Comparison of ENCODE assay signal across 8 mouse cellular contexts in the genomic region with DNA sequence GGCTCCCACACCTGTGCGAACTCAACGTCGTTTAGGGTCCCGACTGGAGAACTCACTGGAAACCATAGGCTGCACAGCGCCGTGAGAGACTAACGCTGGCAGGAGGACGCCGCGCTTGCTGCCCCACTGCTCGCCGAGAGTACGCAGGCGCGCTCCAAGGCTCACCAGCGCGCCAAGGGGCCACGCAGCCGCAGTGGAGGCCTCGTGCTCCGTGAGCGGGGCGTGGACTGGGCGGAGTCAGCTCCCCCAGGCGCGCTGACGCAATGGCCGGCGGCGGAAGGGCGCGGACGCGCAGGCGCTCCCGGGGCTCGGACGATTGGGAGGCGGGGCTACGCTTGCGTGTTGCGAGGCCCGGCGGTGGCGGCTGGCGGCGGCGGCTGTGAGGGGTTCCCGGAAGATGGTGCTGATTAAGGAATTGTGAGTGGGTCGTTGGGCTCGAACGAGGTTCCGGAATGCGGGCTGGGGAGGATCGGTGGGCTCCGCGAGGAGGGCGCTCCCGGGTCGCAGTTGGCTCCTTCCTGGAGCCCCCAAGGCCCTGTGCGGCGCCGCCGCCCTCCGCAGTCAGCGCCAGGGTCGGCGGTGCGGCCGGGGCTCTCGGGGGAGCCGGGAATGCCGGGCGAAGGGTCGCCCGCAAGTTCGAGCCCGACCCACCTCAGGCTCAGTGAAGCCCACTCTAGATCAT. TPM values are rescaled to one million over a fixed set of nuclear protein-coding genes. Genes with fewer than 3 reads are reported as not detected.
DNase-seq lines count a peak whose midpoint lies in the region; ATAC-seq lines count a peak whose summit lies in the region.

Pitpnb (plus strand) TSS at position 347 of the 682 bp plus-strand sequence.

- H3K9ac ChIP-seq in forebrain, embryonic 11.5 days (ENCODE audit: low read length), result peak within 1 kb of the TSS; percentile 91
- peak within 1 kb of the TSS; percentile 88 for H3K9ac ChIP-seq in heart, embryonic 16.5 days (ENCODE audit: low read length)
- peak within 1 kb of the TSS; percentile 96 for H3K9ac ChIP-seq in liver, embryonic 15.5 days
- peak within 1 kb of the TSS; percentile 95 for H3K9ac ChIP-seq in neural tube, embryonic 12.5 days

- DNase-seq in CD8-positive naive resting alpha-beta T cell, adult 2 months (ENCODE audit: low read depth in 2 of 2, low spot score in 2 of 2), result peak; percentile 99
- peak; percentile 93 for DNase-seq in c-Kit-positive CD71-negative TER-119-negative erythroid progenitor cells, embryonic 14.5 days (ENCODE audit: low read depth)
- peak; percentile 100 for DNase-seq in forebrain, embryonic 11.5 days (ENCODE audit: low spot score)
- DNase-seq in kidney, postnatal 36 days, result peak; percentile 97 to 100
- DNase-seq in telencephalon, adult 2 months (ENCODE audit: low read depth, low spot score), result peak; percentile 88

- H3K4me3 ChIP-seq in forebrain, embryonic 11.5 days (ENCODE audit: low read depth, low read length), result peak within 1 kb of the TSS; percentile 88
- peak within 1 kb of the TSS; percentile 76 for H3K4me3 ChIP-seq in heart, embryonic 16.5 days (ENCODE audit: low read length)
- peak within 1 kb of the TSS; percentile 96 for H3K4me3 ChIP-seq in liver, embryonic 15.5 days (replicated peaks)
- H3K4me3 ChIP-seq in neural tube, embryonic 12.5 days, result peak within 1 kb of the TSS; percentile 91

- ATAC-seq in forebrain, embryonic 11.5 days (replicated peaks; ENCODE audit: low FRiP score), result peak; percentile 98
- ATAC-seq in heart, embryonic 16.5 days (replicated peaks; ENCODE audit: extremely low read depth, insufficient read depth, low FRiP score), result peak; percentile 99
- ATAC-seq in liver, embryonic 15.5 days (ENCODE audit: insufficient read depth), result peak; percentile 96
- ATAC-seq in neural tube, embryonic 12.5 days (ENCODE audit: low FRiP score, low read depth), result peak; percentile 96

- H3K9me3 ChIP-seq in forebrain, embryonic 11.5 days (ENCODE audit: control insufficient read depth, low read length), result no peaks in the 10 kb centered on the region; the same call in 1 of the 2 replicates
- H3K9me3 ChIP-seq in heart, embryonic 16.5 days (replicated peaks; ENCODE audit: control insufficient read depth, low read length), result no peaks in the 10 kb centered on the region; the same call in 1 of the 2 replicates
- H3K9me3 ChIP-seq in liver, embryonic 15.5 days (replicated peaks), result no peaks in the 10 kb centered on the region
- H3K9me3 ChIP-seq in neural tube, embryonic 12.5 days, result peaks cover 3% of the 10 kb centered on the region

- H3K4me1 ChIP-seq in forebrain, embryonic 11.5 days (replicated peaks; ENCODE audit: control insufficient read depth, insufficient read depth, low read length), result peaks cover 4% of the 10 kb centered on the region; the same call in 1 of the 2 replicates
- H3K4me1 ChIP-seq in heart, embryonic 16.5 days (ENCODE audit: control insufficient read depth, insufficient read depth, low read length), result peaks cover 14% of the 10 kb centered on the region
- H3K4me1 ChIP-seq in liver, embryonic 15.5 days (replicated peaks), result peaks cover 46% of the 10 kb centered on the region
- H3K4me1 ChIP-seq in neural tube, embryonic 12.5 days, result peaks cover 10% of the 10 kb centered on the region

- whole genome bisulfite sequencing in forebrain, embryonic 11.5 days, result under 1% methylated on average over 69 of the region's 78 CpGs
- under 1% methylated on average over 78 of the region's 78 CpGs for WGBS in heart, embryonic 16.5 days
- WGBS in liver, embryonic 15.5 days (ENCODE audit: insufficient replicate concordance), result under 1% methylated on average over 78 of the region's 78 CpGs
- 1% methylated on average over 78 of the region's 78 CpGs for WGBS in neural tube, embryonic 12.5 days

- no peaks in the 10 kb centered on the region; the same call in 1 of the 2 replicates for H3K36me3 ChIP-seq in forebrain, embryonic 11.5 days (ENCODE audit: control insufficient read depth, insufficient read depth, low read length)
- peaks cover 10% of the 10 kb centered on the region; the same call in 1 of the 2 replicates for H3K36me3 ChIP-seq in heart, embryonic 16.5 days (ENCODE audit: control insufficient read depth, insufficient read depth)
- H3K36me3 ChIP-seq in liver, embryonic 15.5 days (replicated peaks), result peaks cover 25% of the 10 kb centered on the region
- H3K36me3 ChIP-seq in neural tube, embryonic 12.5 days, result peaks cover 13% of the 10 kb centered on the region

- H3K27ac ChIP-seq in forebrain, embryonic 11.5 days (ENCODE audit: low read depth, low read length), result peak within 1 kb of the TSS; percentile 60
- peak within 1 kb of the TSS; percentile 83 for H3K27ac ChIP-seq in heart, embryonic 16.5 days (ENCODE audit: low read length)
- peak within 1 kb of the TSS; percentile 74 for H3K27ac ChIP-seq in liver, embryonic 15.5 days (replicated peaks)
- peak within 1 kb of the TSS; percentile 59 for H3K27ac ChIP-seq in neural tube, embryonic 12.5 days

- no peaks in the 10 kb centered on the region for H3K27me3 ChIP-seq in forebrain, embryonic 11.5 days (ENCODE audit: control insufficient read depth, insufficient read depth, low read length)
- no peaks in the 10 kb centered on the region for H3K27me3 ChIP-seq in heart, embryonic 16.5 days (ENCODE audit: control insufficient read depth, insufficient read depth, low read length)
- no peaks in the 10 kb centered on the region for H3K27me3 ChIP-seq in liver, embryonic 15.5 days
- H3K27me3 ChIP-seq in neural tube, embryonic 12.5 days (replicated peaks), result no peaks in the 10 kb centered on the region

- H3K4me2 ChIP-seq in forebrain, embryonic 11.5 days (ENCODE audit: low read depth, low read length, severe bottlenecking), result peak within 1 kb of the TSS; percentile 76
- H3K4me2 ChIP-seq in heart, embryonic 16.5 days (ENCODE audit: low read depth, low read length), result peak within 1 kb of the TSS; percentile 76
- peak within 1 kb of the TSS; percentile 77 for H3K4me2 ChIP-seq in liver, embryonic 15.5 days
- H3K4me2 ChIP-seq in neural tube, embryonic 12.5 days (replicated peaks), result peak within 1 kb of the TSS; percentile 86

RNA-seq across cellular contexts. Expression of gene Pitpnb, which starts in this region (rescaled TPM):
- polyA plus RNA-seq in forebrain, embryonic 11.5 days (2014; fragmentation: Nextera tagmentation; extraction: Ambion mirVana), result 129 and 132 TPM in 2 replicates
- polyA plus RNA-seq in heart, embryonic 16.5 days (2015; fragmentation: Nextera tagmentation; extraction: Ambion mirVana), result 72.8 and 84.5 TPM in 2 replicates
- 33.3 and 36.0 TPM in 2 replicates for polyA plus RNA-seq in liver, embryonic 15.5 days (2015; fragmentation: Nextera tagmentation; extraction: Ambion mirVana)
- polyA plus RNA-seq in neural tube, embryonic 12.5 days (2016; fragmentation: Nextera tagmentation; extraction: Ambion mirVana), result 105 and 106 TPM in 2 replicates

Comparison
In these comparisons a context has a peak if more than half of its experiments do, and no peak if none do; other contexts are left out.
1. Peak in every context shown above with its lines: DNase-seq, ATAC-seq, H3K4me3 ChIP-seq and H3K27ac ChIP-seq.